Mouse (Mus musculus): Measurements from ENCODE around the gene Nlgn1. TPM values are rescaled to one million over a fixed set of nuclear protein-coding genes. Genes with fewer than 3 reads are reported as not detected.

The Nlgn1 gene
- polyA plus RNA-seq, 1 experiment from 2014 or later, result 3.2 TPM

- H3K27me3 ChIP-seq (replicated peaks; ENCODE audit: control insufficient read depth, insufficient read depth, low read length), result no peaks in the 10 kb centered on the region
- DNase-seq (ENCODE audit: low spot score) (peak; percentile 34), ATAC-seq (ENCODE audit: low read depth) (no peak)
- no peak overlapping the region for H3K9ac ChIP-seq (ENCODE audit: low read depth, low read length)
- H3K4me3 ChIP-seq (ENCODE audit: low read depth, low read length), result no peak overlapping the region
- H3K36me3 ChIP-seq (ENCODE audit: control insufficient read depth, insufficient read depth, low read length), result no peaks in the 10 kb centered on the region
- no peak overlapping the region for H3K4me2 ChIP-seq (ENCODE audit: low read depth, low read length)
- no peak overlapping the region for H3K27ac ChIP-seq (replicated peaks; ENCODE audit: low read depth, low read length)
- no peaks in the 10 kb centered on the region for H3K4me1 ChIP-seq (ENCODE audit: control insufficient read depth, insufficient read depth, low read length)
- 38% methylated on average over 3 of the region's 3 CpGs for WGBS
- no peaks in the 10 kb centered on the region for H3K9me3 ChIP-seq (ENCODE audit: control insufficient read depth, low read length)
Observed at GRCm38 (mm10) chr3:25443657-25444056, 888.6 kb downstream of the Nlgn1 start.

- WGBS, result 81% methylated on average over 1 of the region's 1 CpGs
- ATAC-seq (ENCODE audit: low read depth), result no peak
- no peak overlapping the region for H3K4me3 ChIP-seq (ENCODE audit: low read depth, low read length)
- H3K4me2 ChIP-seq (ENCODE audit: low read depth, low read length), result no peak overlapping the region
- no peaks in the 10 kb centered on the region for H3K9me3 ChIP-seq (ENCODE audit: control insufficient read depth, low read length)
- H3K36me3 ChIP-seq (ENCODE audit: control insufficient read depth, insufficient read depth, low read length), result no peaks in the 10 kb centered on the region
- H3K27ac ChIP-seq (replicated peaks; ENCODE audit: low read depth, low read length), result no peak overlapping the region
- H3K27me3 ChIP-seq (replicated peaks; ENCODE audit: control insufficient read depth, insufficient read depth, low read length), result no peaks in the 10 kb centered on the region
- DNase-seq (ENCODE audit: low spot score), result no peak
- H3K9ac ChIP-seq (ENCODE audit: low read depth, low read length), result no peak overlapping the region
- no peaks in the 10 kb centered on the region for H3K4me1 ChIP-seq (ENCODE audit: control insufficient read depth, insufficient read depth, low read length)
Observed at GRCm38 (mm10) chr3:25442617-25443016, 889.6 kb downstream of the Nlgn1 start.

- Histone ChIP-seq H3K9ac (ENCODE audit: low read depth, low read length) (no peak overlapping the region), H3K27me3 (replicated peaks; ENCODE audit: control insufficient read depth, insufficient read depth, low read length) (no peaks in the 10 kb centered on the region), H3K36me3 (ENCODE audit: control insufficient read depth, insufficient read depth, low read length) (no peaks in the 10 kb centered on the region), H3K4me1 (ENCODE audit: control insufficient read depth, insufficient read depth, low read length) (no peaks in the 10 kb centered on the region), H3K4me3 (ENCODE audit: low read depth, low read length) (no peak overlapping the region), H3K4me2 (ENCODE audit: low read depth, low read length) (no peak overlapping the region), H3K9me3 (ENCODE audit: control insufficient read depth, low read length) (no peaks in the 10 kb centered on the region), H3K27ac (replicated peaks; ENCODE audit: low read depth, low read length) (no peak overlapping the region)
- no peak for ATAC-seq (ENCODE audit: low read depth)
- no peak for DNase-seq (ENCODE audit: low spot score)
Observed at GRCm38 (mm10) chr3:25426931-25427330, 905.3 kb downstream of the Nlgn1 start.

GRCm38 (mm10) chr3:25412003-25412402 lies 920.3 kb downstream of the Nlgn1 start:
- H3K4me1 ChIP-seq (ENCODE audit: control insufficient read depth, insufficient read depth, low read length), result no peaks in the 10 kb centered on the region
- no peak for ATAC-seq (ENCODE audit: low read depth)
- no peak overlapping the region for H3K4me3 ChIP-seq (ENCODE audit: low read depth, low read length)
- H3K9ac ChIP-seq (ENCODE audit: low read depth, low read length), result no peak overlapping the region
- H3K27me3 ChIP-seq (replicated peaks; ENCODE audit: control insufficient read depth, insufficient read depth, low read length), result no peaks in the 10 kb centered on the region
- 86% methylated on average over 4 of the region's 4 CpGs for WGBS
- DNase-seq (ENCODE audit: low spot score), result no peak
- H3K4me2 ChIP-seq (ENCODE audit: low read depth, low read length), result no peak overlapping the region
- no peak overlapping the region for H3K27ac ChIP-seq (replicated peaks; ENCODE audit: low read depth, low read length)
- 0 out of 2 replicates have a peak, but pooled peaks cover 4% of the 10 kb centered on the region for H3K9me3 ChIP-seq (ENCODE audit: control insufficient read depth, low read length)
- H3K36me3 ChIP-seq (ENCODE audit: control insufficient read depth, insufficient read depth, low read length), result no peaks in the 10 kb centered on the region

Measured in embryonic facial prominence, embryonic 14.5 days (tissue).